Mouse (Mus musculus): ENCODE measurements at regions not wholly inside any gene's neighbourhood (a gene's known extent, or its start where the extent isn't known, plus 50 kb on each side); places are given as distances from the start of the nearest gene placed in this dataset.

DNA sequence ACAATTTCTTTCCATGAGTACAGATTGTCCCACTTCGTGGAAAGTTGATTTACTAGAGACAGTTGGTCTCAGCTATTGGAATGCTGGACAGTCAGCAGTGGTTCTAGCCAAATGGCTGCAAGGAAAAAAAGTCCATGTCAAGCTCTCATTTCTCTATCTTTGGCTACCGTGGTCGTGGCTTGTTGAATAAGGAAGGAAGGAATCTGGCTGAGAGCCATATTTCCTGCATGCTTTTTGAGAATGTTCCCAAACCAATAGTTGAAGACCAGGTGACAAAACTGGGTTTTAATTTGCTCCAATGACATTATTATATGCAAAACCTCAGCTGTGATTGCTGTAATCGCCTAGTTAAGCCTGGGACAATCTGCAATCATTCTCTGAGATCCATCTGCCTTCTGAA is 68.4 kb upstream of the Aoah start:
- TF ChIP-seq EP300 (IDR thresholded peaks at IDR 0.05; ENCODE audit: low read depth in 1 of 2, low read length in 2 of 2) (no peak), E2F4 (IDR thresholded peaks at IDR 0.05; ENCODE audit: borderline replicate concordance, low read depth, low read length) (no peak), HCFC1 (IDR thresholded peaks at IDR 0.05; ENCODE audit: low read depth, low read length) (no peak), MAZ (IDR thresholded peaks at IDR 0.05; ENCODE audit: low read depth, low read length) (no peak), CTCF (IDR thresholded peaks at IDR 0.05 in 2 of 3, conservative IDR thresholded peaks at IDR 0.05 in 1 of 3; ENCODE audit: control insufficient read depth in 1 of 3, insufficient read depth in 1 of 3, low read depth in 2 of 3, low read length in 3 of 3, poor library complexity in 1 of 3, severe bottlenecking in 1 of 3) (no peak), POLR2A (IDR thresholded peaks at IDR 0.05; ENCODE audit: control insufficient read depth in 1 of 2, insufficient read depth in 1 of 2, low read depth in 1 of 2, low read length in 2 of 2, poor library complexity in 1 of 2) (no peak), MYC (IDR thresholded peaks at IDR 0.05; ENCODE audit: low read depth, low read length) (no peak), ZNF384 (IDR thresholded peaks at IDR 0.05; ENCODE audit: low read depth, low read length) (no peak), USF1 (IDR thresholded peaks at IDR 0.05; ENCODE audit: low read depth, low read length) (no peak), MAFK (IDR thresholded peaks at IDR 0.05; ENCODE audit: borderline replicate concordance, low read depth, low read length) (no peak)
